Mouse (Mus musculus) embryonic facial prominence, embryonic 13.5 days (tissue): ENCODE measurements around the gene Pagr1b. TPM values are rescaled to one million over a fixed set of nuclear protein-coding genes. Genes with fewer than 3 reads are reported as not detected.
A peak's percentile ranks its signal among the peaks of the same experiment; 100 is the strongest.

Experiments
- ATAC-seq: fragments of 200-750 bp; cut with Nextera tagmentation; 2 replicates; pipeline ENCODE4 v1.8.0; 2017; ENCODE audit warnings: low read depth; ENCODE audit not compliant: insufficient number of reproducible peaks, insufficient read depth, low FRiP score, low TSS enrichment
- H3K27ac ChIP-seq: fragments of 300-500 bp; sonication (generic); 2 replicates; pipeline ENCODE4 v1.5.1; 2015; ENCODE audit warnings: moderate library complexity, mild to moderate bottlenecking, inconsistent platforms
- H3K27me3 ChIP-seq: fragments of 300-500 bp; sonication (generic); 2 replicates; pipeline ENCODE4 v1.6.1; 2015; ENCODE audit warnings: mild to moderate bottlenecking, inconsistent platforms
- H3K36me3 ChIP-seq: fragments of 300-500 bp; sonication (generic); 2 replicates; pipeline ENCODE4 v1.6.1; 2015; ENCODE audit warnings: mild to moderate bottlenecking, inconsistent platforms
- H3K4me1 ChIP-seq: fragments of 300-500 bp; sonication (generic); 2 replicates; pipeline ENCODE4 v1.6.1; 2015; ENCODE audit warnings: inconsistent platforms
- H3K4me2 ChIP-seq: fragments of 300-500 bp; sonication (generic); 2 replicates; pipeline ENCODE4 v1.6.1; 2015; ENCODE audit warnings: moderate library complexity, mild to moderate bottlenecking, inconsistent platforms
- H3K4me3 ChIP-seq: fragments of 300-500 bp; sonication (generic); 2 replicates; pipeline ENCODE4 v1.5.1; 2015; ENCODE audit warnings: mild to moderate bottlenecking, inconsistent platforms
- H3K9ac ChIP-seq: fragments of 300-500 bp; sonication (generic); 2 replicates; pipeline ENCODE4 v1.6.1; 2015; ENCODE audit warnings: mild to moderate bottlenecking, inconsistent platforms
- H3K9me3 ChIP-seq: fragments of 300-500 bp; sonication (generic); 2 replicates; pipeline ENCODE4 v1.6.1; 2016; ENCODE audit warnings: inconsistent platforms
- WGBS: fragments of 180-500 bp; shearing (Covaris S2); methylation state at CpG from one replicate; pipeline ENCODE4 v1.1.7; 2015; ENCODE audit warnings: mixed read lengths; 5-methylcytosine and 5-hydroxymethylcytosine counted together
- polyA plus RNA-seq: library from polyadenylated mRNA; unstranded; fragments of >200 nt; fragmentation: Nextera tagmentation; extraction: Ambion mirVana; gene quantifications from 2 replicates; pipeline ENCODE4 v1.2.1, GENCODE M21; 2015

Pagr1b gene
- polyA plus RNA-seq, 1 experiment from 2014 or later, result not detected

DNA sequence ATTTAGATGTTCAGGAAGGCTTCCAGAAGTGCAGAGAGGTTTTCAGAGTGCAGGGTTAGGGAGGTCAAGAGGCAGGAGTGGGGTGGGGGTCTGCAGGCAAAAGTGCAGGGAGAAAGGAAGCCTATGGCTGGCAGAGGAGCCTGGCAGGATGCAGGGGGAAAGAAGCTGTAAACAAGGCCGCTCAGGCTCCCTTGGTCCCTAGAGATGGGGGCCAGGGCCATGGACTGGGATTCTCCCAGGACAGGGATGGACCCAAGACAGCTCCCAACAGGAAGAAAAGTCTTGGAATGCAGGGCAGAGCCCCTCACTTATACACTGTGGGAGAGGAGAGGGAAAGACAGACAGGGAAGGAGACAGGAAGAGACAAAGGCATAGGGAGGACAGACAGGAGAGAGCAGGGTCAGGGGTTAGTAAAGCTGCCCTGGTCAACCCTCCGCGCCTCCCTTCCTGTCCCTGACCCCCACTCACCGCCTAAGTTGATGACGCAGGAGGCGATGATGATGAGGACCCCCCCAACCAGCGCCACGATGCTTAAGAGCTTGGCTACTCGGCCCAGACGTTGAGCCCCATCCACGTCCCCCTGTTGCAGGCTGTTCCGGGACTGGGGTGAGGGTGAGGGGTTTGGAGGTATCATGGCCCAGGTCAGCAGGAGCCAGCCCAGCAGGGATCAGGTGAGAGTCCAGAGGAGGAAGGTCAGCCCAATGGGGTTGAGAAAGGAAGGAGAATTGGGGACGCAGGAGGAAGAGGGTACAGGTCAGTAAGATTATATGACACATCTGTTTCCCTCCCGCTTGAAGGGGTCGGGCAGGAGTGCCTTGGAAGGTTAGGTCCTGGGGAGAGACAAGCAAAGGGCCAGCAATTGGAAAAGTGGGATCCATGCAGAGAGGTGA is 2.4 kb upstream of the Pagr1b start:
- H3K4me2 ChIP-seq, result peak overlapping the region; percentile 92
- peak overlapping the region; percentile 72 for H3K4me3 ChIP-seq
- 68% methylated on average over 15 of the region's 15 CpGs for WGBS

DNA sequence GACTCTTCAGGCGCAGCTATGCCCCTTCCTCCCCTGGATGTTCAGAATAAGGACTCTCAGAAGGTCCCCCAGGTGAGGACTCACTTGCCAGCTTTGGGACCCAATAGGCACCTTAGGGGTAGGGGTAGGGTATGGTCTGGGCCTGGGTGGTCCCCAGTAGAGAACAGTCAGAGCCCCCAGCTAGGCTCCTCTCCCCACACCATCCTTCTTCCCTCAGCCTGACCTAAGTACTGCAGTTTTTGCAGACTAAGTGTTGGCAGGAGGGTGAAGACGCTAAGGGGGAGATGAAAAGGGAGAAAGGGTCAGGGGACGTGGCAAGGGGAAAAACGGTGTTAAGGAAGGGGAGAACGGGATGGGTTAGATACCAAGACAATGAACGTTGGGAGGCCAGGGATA is 1.7 kb upstream of the Pagr1b start:
- peaks cover 75% of the 10 kb centered on the region for H3K4me1 ChIP-seq
- H3K36me3 ChIP-seq, result peaks cover 41% of the 10 kb centered on the region
- H3K4me2 ChIP-seq, result peak overlapping the region; percentile 92
- H3K9ac ChIP-seq, result peak overlapping the region; percentile 83
- no peaks in the 10 kb centered on the region for H3K27me3 ChIP-seq
- H3K4me3 ChIP-seq, result peak overlapping the region; percentile 72
- peak overlapping the region; percentile 96 for H3K27ac ChIP-seq
- ATAC-seq, result no peak
- no peaks in the 10 kb centered on the region for H3K9me3 ChIP-seq
- WGBS, result 60% methylated on average over 6 of the region's 6 CpGs

More for the DNA sequence above, 2.4 kb upstream of the Pagr1b start:
- Histone ChIP-seq H3K27me3 (no peaks in the 10 kb centered on the region), H3K4me1 (peaks cover 82% of the 10 kb centered on the region), H3K9me3 (no peaks in the 10 kb centered on the region), H3K36me3 (peaks cover 41% of the 10 kb centered on the region), H3K9ac (peak overlapping the region; percentile 83), H3K27ac (peak overlapping the region; percentile 96)
- no peak for ATAC-seq

DNA sequence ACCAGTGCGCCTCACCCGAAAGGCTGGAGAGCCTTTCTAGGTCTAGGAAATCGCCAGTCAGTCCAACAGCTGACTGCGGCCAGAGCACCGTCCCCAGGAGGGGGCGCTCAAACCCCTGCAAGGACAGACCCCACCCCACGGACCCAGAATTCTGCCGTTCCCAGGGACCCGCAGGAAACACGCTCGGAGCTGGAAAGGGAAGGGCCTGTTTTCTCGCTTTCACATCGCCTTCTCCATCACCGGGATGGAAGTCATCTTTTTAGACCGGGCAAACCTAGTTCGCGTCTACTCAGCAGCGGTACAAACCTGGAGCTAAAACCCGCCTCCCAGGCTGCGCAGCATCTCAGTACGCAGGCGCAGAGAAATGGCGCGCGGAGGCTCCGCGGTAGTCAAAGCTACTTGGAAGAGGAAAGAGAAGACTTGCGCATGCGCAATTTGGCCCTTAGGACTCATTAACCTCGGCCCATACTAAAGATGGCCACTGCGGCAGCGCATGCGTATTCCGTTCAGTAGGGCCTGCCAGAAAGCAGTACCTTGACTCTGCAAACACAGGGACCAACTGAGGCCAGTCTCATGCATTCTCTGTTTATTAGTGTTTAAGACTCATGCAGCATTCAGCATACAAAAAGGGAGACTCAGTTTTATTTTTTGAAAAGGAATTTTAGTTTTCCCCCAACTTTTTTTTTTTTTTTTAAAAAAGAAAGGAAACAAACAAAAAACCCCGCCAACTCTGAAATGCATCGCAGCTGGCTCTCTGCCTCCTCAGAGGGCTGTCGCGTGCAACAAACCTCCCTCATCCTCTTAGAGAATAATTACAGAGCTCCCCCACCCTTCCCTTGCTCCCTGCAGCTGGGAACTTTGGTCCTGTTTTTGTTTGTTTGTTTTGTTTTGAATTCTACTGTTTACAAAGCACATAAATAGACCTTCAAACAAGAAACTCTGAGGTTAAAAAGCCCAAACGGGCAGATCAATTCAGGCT is 976 bp upstream of the Pagr1b start, which contains the start of gene Pagr1a:
Gene Pagr1a (minus strand): TSS at position 382 of the 979 bp plus-strand sequence.
- H3K9me3 ChIP-seq, result no peaks in the 10 kb centered on the region
- peaks cover 41% of the 10 kb centered on the region for H3K36me3 ChIP-seq
- peak within 1 kb of the TSS; percentile 92 for H3K4me2 ChIP-seq
- H3K27me3 ChIP-seq, result no peaks in the 10 kb centered on the region
- peak within 1 kb of the TSS; percentile 93 for H3K9ac ChIP-seq
- ATAC-seq, result peak; percentile 75
- 2% methylated on average over 39 of the region's 39 CpGs for WGBS
- H3K4me3 ChIP-seq, result peak within 1 kb of the TSS; percentile 72
- peak within 1 kb of the TSS; percentile 96 for H3K27ac ChIP-seq
- H3K4me1 ChIP-seq, result peaks cover 68% of the 10 kb centered on the region

DNA sequence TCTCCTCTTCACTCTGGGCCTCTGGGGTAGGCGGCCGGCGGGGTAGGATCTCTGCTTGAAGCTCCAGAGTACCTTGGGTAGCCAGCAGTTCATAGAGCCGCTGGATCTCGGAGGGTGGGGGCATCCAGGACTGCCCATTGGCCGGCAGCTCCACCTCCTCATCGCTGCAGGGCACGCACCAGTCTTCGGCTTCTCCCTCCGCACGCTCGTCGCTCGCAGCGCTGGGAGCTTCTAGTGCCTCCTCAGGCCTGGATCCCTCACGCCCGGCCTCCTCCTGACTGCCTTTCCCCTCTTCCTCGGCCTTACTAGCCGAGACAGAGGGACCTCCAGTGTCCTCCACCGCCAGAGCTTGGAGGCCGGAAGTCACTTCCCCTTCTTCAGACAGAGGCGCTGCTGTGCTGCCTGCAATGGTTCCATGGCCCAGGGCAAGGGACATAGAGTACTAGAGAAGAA is 228 bp upstream of the Pagr1b start:
- peaks cover 61% of the 10 kb centered on the region for H3K4me1 ChIP-seq
- H3K9me3 ChIP-seq, result no peaks in the 10 kb centered on the region
- peak overlapping the region; percentile 92 for H3K4me2 ChIP-seq
- H3K36me3 ChIP-seq, result peaks cover 45% of the 10 kb centered on the region
- peak overlapping the region; percentile 72 for H3K4me3 ChIP-seq
- H3K27ac ChIP-seq, result peak overlapping the region; percentile 96
- no peaks in the 10 kb centered on the region for H3K27me3 ChIP-seq
- 0 out of 2 replicates have a peak, but pooled peaks have one; percentile 15 for ATAC-seq
- peak overlapping the region; percentile 93 for H3K9ac ChIP-seq
- WGBS, result under 1% methylated on average over 22 of the region's 22 CpGs

DNA sequence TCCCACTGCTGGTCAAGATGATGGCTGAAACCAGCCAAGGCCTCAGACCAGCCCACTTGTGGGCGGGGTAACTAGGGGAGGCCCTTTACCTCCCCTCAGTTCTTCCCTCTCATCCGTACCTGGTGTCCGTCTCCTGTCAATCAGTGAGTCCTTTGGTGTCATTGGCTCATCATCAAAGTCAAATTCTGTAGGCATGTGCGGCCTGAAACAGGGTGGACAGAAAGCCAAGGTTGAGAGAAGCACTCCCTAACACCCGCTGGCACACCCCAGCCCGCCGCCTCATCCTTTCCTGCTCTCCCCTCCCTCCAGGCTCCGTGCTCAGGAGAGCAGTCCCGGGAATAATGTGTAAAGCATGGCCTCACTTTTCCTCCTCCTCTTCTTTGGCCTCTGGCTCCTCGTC is 203 bp downstream of the Pagr1b start:
- H3K9ac ChIP-seq, result peak overlapping the region; percentile 93
- peak overlapping the region; percentile 96 for H3K27ac ChIP-seq
- no peak for ATAC-seq
- peaks cover 56% of the 10 kb centered on the region for H3K4me1 ChIP-seq
- peak overlapping the region; percentile 72 for H3K4me3 ChIP-seq
- peak overlapping the region; percentile 92 for H3K4me2 ChIP-seq
- WGBS, result 2% methylated on average over 10 of the region's 10 CpGs
- H3K27me3 ChIP-seq, result no peaks in the 10 kb centered on the region
- H3K9me3 ChIP-seq, result no peaks in the 10 kb centered on the region
- H3K36me3 ChIP-seq, result peaks cover 49% of the 10 kb centered on the region

DNA sequence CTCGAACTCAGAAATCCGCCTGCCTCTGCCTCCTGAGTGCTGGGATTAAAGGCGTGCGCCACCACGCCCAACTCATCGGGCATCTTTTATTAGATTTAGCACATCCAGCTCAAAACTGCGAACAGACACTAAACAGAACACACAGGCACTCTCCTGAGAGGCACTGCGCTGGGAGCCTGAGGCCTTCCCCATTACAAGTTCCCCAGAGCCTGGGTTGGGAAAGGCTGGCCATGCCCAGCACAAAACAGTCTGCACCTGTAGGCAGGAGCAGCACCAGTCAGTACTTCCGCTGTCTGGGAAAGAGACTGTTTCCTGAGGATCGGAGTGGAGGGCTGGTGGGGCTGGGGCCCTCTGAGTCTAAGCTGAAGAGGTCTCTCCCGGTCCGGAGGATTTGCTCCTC is 1.3 kb downstream of the Pagr1b start:
- Histone ChIP-seq H3K4me3 (peak overlapping the region; percentile 72; the same call in 1 of the 2 replicates), H3K9ac (peak overlapping the region; percentile 93), H3K9me3 (no peaks in the 10 kb centered on the region), H3K27ac (no peak overlapping the region), H3K27me3 (no peaks in the 10 kb centered on the region), H3K36me3 (peaks cover 54% of the 10 kb centered on the region), H3K4me2 (peak overlapping the region; percentile 92), H3K4me1 (peaks cover 49% of the 10 kb centered on the region)
- no peak for ATAC-seq
- WGBS, result 91% methylated on average over 12 of the region's 12 CpGs

DNA sequence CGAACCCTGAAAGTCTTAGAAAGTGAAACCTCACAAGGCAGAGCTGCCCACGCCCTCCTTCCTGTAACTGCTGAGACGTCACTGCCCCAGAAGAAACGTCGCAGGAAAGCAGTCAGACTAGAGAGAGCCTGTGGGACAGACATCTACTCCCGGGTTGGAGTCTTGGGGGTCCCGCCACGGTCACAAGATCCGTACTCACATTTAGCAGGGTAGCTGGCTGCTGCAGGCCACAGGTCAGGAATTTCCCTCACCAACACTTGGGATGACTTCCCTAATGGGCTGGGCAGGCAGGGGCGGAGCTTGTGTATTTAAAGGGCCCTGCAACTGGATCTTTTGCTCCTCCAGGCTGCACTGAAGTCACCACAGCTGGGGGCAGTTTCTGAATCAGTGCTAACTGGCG is 2.0 kb downstream of the Pagr1b start, which contains the start of gene Mvp:
Gene Mvp (minus strand): TSS at position 302 of the 400 bp plus-strand sequence.
- Histone ChIP-seq H3K9me3 (no peaks in the 10 kb centered on the region), H3K27ac (peak within 1 kb of the TSS; percentile 96; the same call in 1 of the 2 replicates), H3K4me1 (peaks cover 42% of the 10 kb centered on the region), H3K27me3 (no peaks in the 10 kb centered on the region), H3K36me3 (peaks cover 54% of the 10 kb centered on the region), H3K9ac (peak within 1 kb of the TSS; percentile 93), H3K4me2 (peak within 1 kb of the TSS; percentile 92), H3K4me3 (peak within 1 kb of the TSS; percentile 72)
- WGBS, result 52% methylated on average over 11 of the region's 11 CpGs
- ATAC-seq, result no peak

DNA sequence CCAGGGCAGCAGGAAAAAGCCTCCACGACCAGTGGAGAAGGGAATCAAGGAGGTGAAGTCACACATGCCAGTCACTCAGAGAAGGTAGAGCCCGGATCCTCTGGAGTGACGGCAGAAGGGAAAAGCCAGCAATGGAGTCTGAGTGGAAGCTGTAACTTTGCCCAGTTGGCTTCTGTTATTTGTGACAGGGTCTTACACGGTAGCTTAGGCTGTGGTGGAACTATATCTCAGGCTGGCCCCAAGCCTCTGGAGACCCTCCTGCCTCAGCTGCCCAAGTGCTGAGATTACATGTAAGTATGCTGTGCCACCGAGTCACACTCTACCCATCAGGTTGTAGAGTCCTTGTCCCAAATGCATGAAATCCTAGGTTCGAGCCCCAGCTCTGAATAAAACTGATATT is 2.9 kb downstream of the Pagr1b start:
- H3K9me3 ChIP-seq, result no peaks in the 10 kb centered on the region
- no peak overlapping the region for H3K4me2 ChIP-seq
- H3K9ac ChIP-seq, result no peak overlapping the region
- H3K27me3 ChIP-seq, result no peaks in the 10 kb centered on the region
- no peak overlapping the region for H3K4me3 ChIP-seq
- peaks cover 38% of the 10 kb centered on the region for H3K4me1 ChIP-seq
- no peak for ATAC-seq
- 95% methylated on average over 6 of the region's 6 CpGs for WGBS
- peaks cover 54% of the 10 kb centered on the region for H3K36me3 ChIP-seq
- H3K27ac ChIP-seq, result no peak overlapping the region

DNA sequence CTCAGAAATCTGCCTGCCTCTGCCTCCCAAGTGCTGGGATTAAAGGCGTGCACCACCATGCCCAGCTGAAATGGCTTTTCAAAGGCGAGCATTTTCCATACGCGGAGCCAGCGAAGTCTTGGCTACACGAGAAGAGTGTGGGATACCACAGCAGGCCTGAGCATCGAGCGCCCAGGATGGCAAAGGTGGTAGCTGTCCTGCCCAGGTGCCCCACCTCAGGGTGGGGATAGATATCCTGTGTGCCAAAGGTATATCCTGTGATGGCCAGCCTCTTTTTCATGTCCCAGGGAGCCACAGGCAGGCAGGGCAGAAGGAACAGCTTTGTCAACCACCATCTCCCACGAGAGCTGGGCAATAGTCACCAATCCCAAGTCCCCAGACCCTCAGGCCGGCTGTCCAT is 3.4 kb downstream of the Pagr1b start:
- Histone ChIP-seq H3K27ac (no peak overlapping the region), H3K4me2 (no peak overlapping the region), H3K9ac (no peak overlapping the region), H3K4me3 (no peak overlapping the region), H3K9me3 (no peaks in the 10 kb centered on the region), H3K4me1 (peaks cover 35% of the 10 kb centered on the region), H3K36me3 (peaks cover 54% of the 10 kb centered on the region), H3K27me3 (no peaks in the 10 kb centered on the region)
- 95% methylated on average over 10 of the region's 10 CpGs for WGBS
- ATAC-seq, result no peak

DNA sequence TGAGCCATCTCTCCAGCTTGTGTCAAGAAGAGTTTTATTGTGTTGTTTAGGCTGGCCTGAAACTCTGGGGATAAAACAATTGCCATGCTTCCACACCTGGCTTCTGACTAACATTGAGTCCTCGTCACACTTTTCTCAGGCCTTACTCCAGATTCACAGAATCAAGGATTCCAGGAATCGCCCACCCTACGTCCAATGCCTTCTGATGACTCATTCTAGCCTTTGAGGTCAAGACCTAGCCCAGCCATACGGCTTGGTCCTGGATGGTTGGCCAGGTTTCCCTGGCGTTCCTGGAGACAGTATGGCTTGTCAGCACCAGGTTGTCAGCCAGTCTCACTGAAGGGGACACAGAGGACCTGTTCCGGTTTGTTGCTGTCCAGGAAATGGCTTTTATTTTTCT is 3.9 kb downstream of the Pagr1b start:
- no peak overlapping the region for H3K27ac ChIP-seq
- 91% methylated on average over 6 of the region's 6 CpGs for WGBS
- H3K4me2 ChIP-seq, result no peak overlapping the region
- H3K4me1 ChIP-seq, result peaks cover 31% of the 10 kb centered on the region
- H3K36me3 ChIP-seq, result peaks cover 54% of the 10 kb centered on the region
- no peak overlapping the region for H3K4me3 ChIP-seq
- no peak for ATAC-seq
- no peak overlapping the region for H3K9ac ChIP-seq
- no peaks in the 10 kb centered on the region for H3K9me3 ChIP-seq
- no peaks in the 10 kb centered on the region for H3K27me3 ChIP-seq

DNA sequence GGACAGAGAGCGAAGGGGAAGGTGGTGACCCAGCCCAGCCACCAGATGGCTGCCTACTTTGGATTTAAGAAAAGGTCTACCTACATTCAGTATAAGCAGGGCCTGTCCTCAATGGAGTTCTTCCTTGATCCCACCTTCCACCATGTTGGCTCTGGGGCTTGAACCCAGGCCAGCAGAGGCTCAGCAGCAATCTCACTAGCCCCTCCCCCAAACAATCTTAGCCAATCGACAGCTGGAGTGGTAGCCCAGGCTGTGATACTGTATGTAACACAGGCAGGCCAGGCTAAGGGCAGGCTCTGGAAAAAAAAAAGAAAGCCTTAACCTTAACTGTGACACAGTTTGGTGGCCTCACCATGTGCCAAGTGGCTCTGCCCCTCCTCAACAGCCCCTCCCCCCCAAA is 4.6 kb downstream of the Pagr1b start:
- H3K4me1 ChIP-seq, result peaks cover 36% of the 10 kb centered on the region
- H3K9me3 ChIP-seq, result no peaks in the 10 kb centered on the region
- ATAC-seq, result no peak
- no peaks in the 10 kb centered on the region for H3K27me3 ChIP-seq
- WGBS, result 70% methylated on average over 2 of the region's 2 CpGs
- H3K36me3 ChIP-seq, result peaks cover 54% of the 10 kb centered on the region
- no peak overlapping the region for H3K4me2 ChIP-seq
- H3K9ac ChIP-seq, result no peak overlapping the region
- no peak overlapping the region for H3K4me3 ChIP-seq
- no peak overlapping the region for H3K27ac ChIP-seq
